Mouse (Mus musculus): Measurements from ENCODE around the gene Cyp4x1. TPM values are rescaled to one million over a fixed set of nuclear protein-coding genes. Genes with fewer than 3 reads are reported as not detected.

Gene Cyp4x1
- polyA plus RNA-seq (2015; fragmentation: Nextera tagmentation; extraction: Ambion mirVana), result not detected in 2 replicates

DNA sequence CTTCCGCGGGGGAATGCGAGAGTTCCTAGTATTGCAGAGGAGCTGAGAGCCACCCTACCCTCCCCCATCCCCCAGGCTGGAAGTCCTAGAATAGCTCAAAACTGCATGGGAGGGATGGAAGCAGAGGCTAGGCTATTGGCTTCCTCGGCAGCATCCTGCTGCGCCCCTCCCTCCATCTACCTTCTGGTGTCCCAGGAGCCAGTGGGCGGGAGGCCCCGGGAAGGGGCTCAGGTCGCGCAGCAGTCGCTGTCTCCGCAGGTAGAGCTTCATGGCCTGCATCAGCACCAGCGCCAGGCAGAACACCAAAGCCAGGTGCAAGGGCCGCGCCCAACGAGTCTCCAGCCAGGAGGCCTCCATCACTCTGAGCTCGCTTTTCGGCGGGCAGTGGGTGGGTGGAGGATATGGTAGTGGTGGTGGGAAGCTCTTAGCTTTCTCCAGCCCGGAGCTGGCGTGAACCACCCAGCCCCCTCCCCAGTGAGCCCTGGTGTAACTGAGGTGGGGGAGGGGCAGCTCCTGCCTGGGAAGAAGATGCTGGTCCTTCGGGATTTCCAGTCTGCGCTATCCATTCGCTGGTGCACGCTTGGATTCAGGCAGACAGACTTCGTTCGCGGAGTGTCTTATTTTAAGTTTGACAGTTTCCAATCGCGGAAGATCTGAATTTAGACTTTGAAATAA lies at the start of gene Cyp4x1:
Gene Cyp4x1 (minus strand): TSS at position 661 of the 675 bp plus-strand sequence.

DNA sequence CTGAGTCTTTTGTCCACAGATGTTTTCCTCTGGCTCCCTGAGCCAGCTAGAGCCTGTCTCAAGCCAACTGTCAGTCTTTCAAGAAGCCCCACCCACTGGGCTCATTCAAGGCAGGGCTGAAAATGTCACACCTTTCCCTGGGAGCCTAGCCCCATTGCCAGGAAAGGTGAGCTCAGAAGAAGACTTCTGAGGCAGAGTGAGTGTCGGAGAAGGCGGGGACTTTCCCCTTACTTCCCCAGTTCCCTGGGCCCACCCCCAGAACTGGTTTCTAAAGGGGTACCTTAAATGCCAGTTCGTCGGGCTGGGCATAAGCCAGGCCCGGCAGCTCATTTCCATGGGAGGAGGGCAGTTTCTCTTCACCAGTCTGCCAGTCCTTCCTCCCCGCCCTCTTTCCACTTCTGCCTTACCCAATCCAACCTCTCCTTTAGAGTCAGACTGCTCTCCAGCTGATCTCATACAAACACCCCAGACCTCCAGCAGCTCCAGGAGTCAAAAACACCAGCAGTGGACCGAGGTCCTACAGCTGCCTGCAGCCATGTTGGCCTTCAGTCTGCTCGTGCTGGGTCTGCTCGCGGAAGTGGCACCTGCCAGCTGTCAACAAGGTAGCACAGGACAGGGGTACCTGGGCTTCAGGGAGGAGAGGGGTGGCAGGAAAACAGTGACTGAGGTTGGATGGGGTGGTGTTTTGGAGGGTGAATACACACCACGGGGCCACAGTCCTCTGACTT lies 45.3 kb downstream of the Cyp4x1 start, which contains the start of gene Pdzk1ip1:
Gene Pdzk1ip1 (plus strand): TSS at position 98 of the 728 bp plus-strand sequence.

DNA sequence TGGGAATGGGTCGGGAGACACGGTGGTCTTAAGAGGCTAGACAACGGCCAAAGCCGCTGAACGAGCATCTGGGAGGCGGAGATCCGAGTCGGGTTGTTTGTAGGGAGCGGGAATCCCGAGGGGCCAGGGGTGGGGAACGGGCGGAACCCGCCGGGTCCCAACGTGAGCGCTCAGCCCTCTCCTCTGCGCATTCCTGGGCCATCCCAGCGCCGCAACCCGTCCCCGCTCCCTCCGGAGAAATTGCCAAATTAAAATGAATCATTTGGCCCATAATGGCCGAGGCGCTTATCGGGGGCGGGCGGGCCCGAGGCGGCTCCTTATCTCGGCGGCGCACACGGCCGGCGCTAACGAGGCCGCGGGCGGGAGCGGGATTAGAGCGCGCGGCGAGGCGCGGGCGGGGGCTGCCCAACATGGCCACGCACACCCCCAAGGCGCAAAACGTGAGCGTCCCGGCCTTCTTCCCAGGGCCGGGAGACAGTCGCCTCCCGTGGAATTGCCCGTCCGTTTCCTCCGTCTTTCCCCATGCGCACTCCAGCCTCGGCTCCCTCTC lies 77.6 kb downstream of the Cyp4x1 start, which contains the start of gene Tal1:
Gene Tal1 (plus strand): TSS at position 56 of the 550 bp plus-strand sequence.

Other genes starting within 250 kb of the Cyp4x1 start
- gene Foxd2, start 225.4 kb downstream of the Cyp4x1 start, polyA plus RNA-seq (2015; fragmentation: Nextera tagmentation; extraction: Ambion mirVana), result 0.21 and 0.26 TPM in 2 replicates
- not detected in 2 replicates for gene Foxe3, start 208.3 kb downstream of the Cyp4x1 start, polyA plus RNA-seq (2015; fragmentation: Nextera tagmentation; extraction: Ambion mirVana)
- gene Cmpk1, start 147.0 kb downstream of the Cyp4x1 start, polyA plus RNA-seq (2015; fragmentation: Nextera tagmentation; extraction: Ambion mirVana), result 65.5 and 85.9 TPM in 2 replicates
- gene Stil, start 134.1 kb downstream of the Cyp4x1 start, polyA plus RNA-seq (2015; fragmentation: Nextera tagmentation; extraction: Ambion mirVana), result 1.8 and 2.0 TPM in 2 replicates
- 0.47 and 0.72 TPM in 2 replicates for gene Tal1, start 77.9 kb downstream of the Cyp4x1 start, polyA plus RNA-seq (2015; fragmentation: Nextera tagmentation; extraction: Ambion mirVana)
- 0.18 and 3.6 TPM in 2 replicates for gene Pdzk1ip1, start 45.6 kb downstream of the Cyp4x1 start, polyA plus RNA-seq (2015; fragmentation: Nextera tagmentation; extraction: Ambion mirVana)
- not detected in 2 replicates for gene Cyp4a29, start 107.8 kb upstream of the Cyp4x1 start, polyA plus RNA-seq (2015; fragmentation: Nextera tagmentation; extraction: Ambion mirVana)
- not detected in 2 replicates for gene Cyp4a12a, start 164.8 kb upstream of the Cyp4x1 start, polyA plus RNA-seq (2015; fragmentation: Nextera tagmentation; extraction: Ambion mirVana)

Measured in skeletal muscle tissue, postnatal 0 days (tissue).